Mouse (Mus musculus) heart, postnatal 0 days (tissue): ENCODE results near the gene Eif4g3. TPM values are rescaled to one million over a fixed set of nuclear protein-coding genes. Genes with fewer than 3 reads are reported as not detected.
A peak's percentile ranks its signal among the peaks of the same experiment; 100 is the strongest.

Experiments used
- ATAC-seq: fragments of 200-750 bp; cut with Nextera tagmentation; 2 replicates; pipeline ENCODE4 v1.8.0; 2017; ENCODE audit warnings: low read depth, moderate number of reproducible peaks, moderate library complexity; ENCODE audit not compliant: insufficient read depth
- DNase-seq: peaks from one replicate; pipeline ENCODE4 v3.0.0-alpha.2; 2016; ENCODE audit warnings: low spot score
- H3K27ac ChIP-seq: fragments of 300-500 bp; sonication (generic); 2 replicates; pipeline ENCODE4 v1.5.1; 2014; ENCODE audit warnings: low read depth, mild to moderate bottlenecking
- H3K27me3 ChIP-seq: fragments of 300-500 bp; sonication (generic); 2 replicates; pipeline ENCODE4 v1.6.1; 2014; ENCODE audit warnings: low read length, mixed read lengths; ENCODE audit not compliant: control insufficient read depth, insufficient read depth
- H3K36me3 ChIP-seq: fragments of 300-500 bp; sonication (generic); replicated peaks from 2 replicates; pipeline ENCODE4 v1.6.1; 2014; ENCODE audit warnings: low read length, mixed read lengths; ENCODE audit not compliant: control insufficient read depth, insufficient read depth
- H3K4me1 ChIP-seq: fragments of 300-500 bp; sonication (generic); 2 replicates; pipeline ENCODE4 v1.6.1; 2014; ENCODE audit warnings: antibody characterized with exemption; ENCODE audit not compliant: control insufficient read depth, insufficient read depth
- H3K4me2 ChIP-seq: fragments of 300-500 bp; sonication (generic); 2 replicates; pipeline ENCODE4 v1.6.1; 2014; ENCODE audit warnings: low read depth, mild to moderate bottlenecking, low read length, moderate library complexity
- H3K4me3 ChIP-seq: fragments of 300-500 bp; sonication (generic); 2 replicates; pipeline ENCODE4 v1.5.1; 2014; ENCODE audit warnings: low read depth, low read length
- H3K9ac ChIP-seq: fragments of 300-500 bp; sonication (generic); replicated peaks from 2 replicates; pipeline ENCODE4 v1.6.1; 2014; ENCODE audit warnings: low read depth, low read length, mixed read lengths
- H3K9me3 ChIP-seq: fragments of 300-500 bp; sonication (generic); replicated peaks from 2 replicates; pipeline ENCODE4 v1.6.1; 2016; ENCODE audit warnings: low read length; ENCODE audit not compliant: control insufficient read depth
- CTCF ChIP-seq: IDR thresholded peaks from 2 replicates; pipeline ENCODE4 v1.5.1; 2016; ENCODE audit warnings: antibody characterized with exemption, control low read depth, low read depth
- EP300 ChIP-seq: IDR thresholded peaks from 2 replicates; pipeline ENCODE4 v1.6.1; 2016; ENCODE audit warnings: antibody characterized with exemption, low read depth
- WGBS: fragments of 180-500 bp; shearing (Covaris S2); extraction: QIAGEN DNeasy Blood & Tissue Kit; methylation state at CpG from one replicate; pipeline ENCODE4 v1.1.7; 2014; 5-methylcytosine and 5-hydroxymethylcytosine counted together
- polyA plus RNA-seq: library from polyadenylated mRNA; unstranded; fragments of >200 nt; fragmentation: Nextera tagmentation; extraction: Ambion mirVana; gene quantifications from 2 replicates; pipeline ENCODE4 v1.2.1, GENCODE M21; 2015
- total RNA-seq: library from RNA; depleted of rRNA; stranded (reverse); fragments of >200 nt; gene quantifications from 2 replicates; pipeline ENCODE4 v1.2.3, GENCODE M21; 2014; ENCODE audit warnings: low replicate concordance

The Eif4g3 gene
- total and polyA plus RNA-seq, 2 experiments from 2014 or later: 10.7 to 11.1 TPM

DNA sequence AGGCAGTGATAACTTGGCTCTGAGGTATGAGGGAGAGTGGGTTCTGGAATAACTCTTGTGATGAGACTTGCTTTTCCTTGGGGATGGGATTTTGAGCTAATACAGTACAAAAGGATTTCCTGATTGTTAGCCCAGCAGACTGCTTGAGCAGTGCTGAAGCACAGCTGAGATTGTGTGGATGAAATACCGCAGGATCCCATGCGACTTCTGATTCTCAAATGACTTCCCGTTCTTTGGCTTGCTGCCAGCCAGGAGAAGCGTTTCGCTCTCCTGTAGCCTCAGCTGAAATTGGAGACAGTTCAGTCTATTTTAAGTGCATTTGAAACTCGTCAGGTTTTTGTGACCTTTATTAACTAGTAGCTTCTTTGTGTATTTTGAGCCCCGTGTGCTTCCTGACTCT lies 7.9 kb downstream of the Eif4g3 start:
- H3K4me3 ChIP-seq: no peak overlapping the region
- peaks cover 19% of the 10 kb centered on the region for H3K36me3 ChIP-seq
- peak overlapping the region; percentile 29 for H3K4me2 ChIP-seq
- no peak overlapping the region for H3K9ac ChIP-seq
- DNase-seq: peak; percentile 75
- 7% methylated on average over 7 of the region's 7 CpGs for WGBS
- peaks cover 14% of the 10 kb centered on the region for H3K4me1 ChIP-seq
- peak overlapping the region; percentile 40 for H3K27ac ChIP-seq
- ATAC-seq: peak; percentile 67; the same call in 1 of the 2 replicates
- no peaks in the 10 kb centered on the region for H3K27me3 ChIP-seq
- TF ChIP-seq CTCF (no peak), EP300 (no peak)
- no peaks in the 10 kb centered on the region for H3K9me3 ChIP-seq

DNA sequence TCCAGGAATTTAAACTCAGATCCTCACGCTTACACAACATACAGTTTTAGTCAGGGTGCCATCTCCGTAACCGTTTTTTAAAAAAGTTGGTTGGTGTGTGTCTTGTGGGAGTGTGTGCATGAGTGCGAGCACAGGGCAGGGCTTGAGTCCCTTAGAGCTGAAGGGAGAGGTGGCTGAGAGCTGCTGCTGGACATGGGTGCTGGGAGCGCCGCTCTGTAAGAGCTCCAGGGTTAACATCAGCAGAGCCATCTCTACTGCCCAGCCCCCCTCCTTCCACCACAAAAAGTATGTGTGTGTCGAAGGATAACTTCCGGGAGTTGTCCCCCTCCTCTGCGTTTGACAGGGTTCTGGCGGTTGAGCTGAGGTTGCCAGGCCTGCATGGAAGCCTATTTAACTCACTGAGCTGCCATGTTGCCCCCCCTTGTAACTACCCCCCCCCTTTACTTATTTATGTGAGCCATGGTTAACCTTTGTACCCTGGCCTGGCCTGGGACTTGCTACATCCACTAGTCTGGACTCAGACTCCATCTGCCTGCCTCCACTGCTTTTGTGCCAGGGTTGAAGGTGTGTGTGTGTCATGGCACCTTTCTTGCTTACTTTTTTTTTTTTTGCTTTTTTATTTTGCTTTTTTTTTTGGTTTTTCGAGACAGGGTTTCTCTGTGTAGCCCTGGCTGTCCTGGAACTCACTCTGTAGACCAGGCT lies 11.2 kb downstream of the Eif4g3 start:
- DNase-seq: no peak
- no peaks in the 10 kb centered on the region for H3K9me3 ChIP-seq
- no peak overlapping the region for H3K4me3 ChIP-seq
- ATAC-seq: no peak
- H3K27ac ChIP-seq: no peak overlapping the region
- peaks cover 22% of the 10 kb centered on the region for H3K36me3 ChIP-seq
- TF ChIP-seq CTCF (no peak), EP300 (no peak)
- H3K4me2 ChIP-seq: no peak overlapping the region
- peaks cover 6% of the 10 kb centered on the region; the same call in 1 of the 2 replicates for H3K4me1 ChIP-seq
- no peak overlapping the region for H3K9ac ChIP-seq
- WGBS: 81% methylated on average over 11 of the region's 11 CpGs
- H3K27me3 ChIP-seq: no peaks in the 10 kb centered on the region

DNA sequence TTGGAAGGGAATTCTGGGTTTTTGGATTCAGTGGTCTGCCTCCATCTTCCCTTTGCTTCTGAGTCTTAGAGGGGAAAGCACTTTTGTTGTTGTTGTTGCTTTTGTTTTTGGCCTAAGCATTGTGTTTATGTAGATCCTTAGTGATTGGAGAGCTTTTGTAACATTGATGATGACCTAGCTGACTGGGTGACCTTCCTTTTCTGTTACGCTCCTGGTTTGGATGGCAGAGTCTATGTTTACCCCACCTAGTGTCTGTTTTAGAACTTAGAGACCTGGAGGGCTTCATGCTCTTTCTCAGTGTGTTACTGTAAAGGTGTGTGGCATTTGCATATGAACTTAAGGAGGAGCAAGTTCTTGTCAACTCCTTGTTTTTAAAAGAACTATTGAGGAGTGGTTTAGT lies 13.0 kb downstream of the Eif4g3 start:
- Histone ChIP-seq H3K9ac (no peak overlapping the region; the same call in 1 of the 2 replicates), H3K4me1 (no peaks in the 10 kb centered on the region), H3K9me3 (no peaks in the 10 kb centered on the region), H3K4me3 (no peak overlapping the region), H3K4me2 (no peak overlapping the region), H3K27me3 (no peaks in the 10 kb centered on the region), H3K27ac (no peak overlapping the region), H3K36me3 (peaks cover 18% of the 10 kb centered on the region)
- 97% methylated on average over 1 of the region's 1 CpGs for WGBS
- no peak for TF ChIP-seq EP300
- 0 out of 2 replicates have a peak, but pooled peaks have one; percentile 1 for TF ChIP-seq CTCF
- ATAC-seq: no peak
- no peak for DNase-seq

DNA sequence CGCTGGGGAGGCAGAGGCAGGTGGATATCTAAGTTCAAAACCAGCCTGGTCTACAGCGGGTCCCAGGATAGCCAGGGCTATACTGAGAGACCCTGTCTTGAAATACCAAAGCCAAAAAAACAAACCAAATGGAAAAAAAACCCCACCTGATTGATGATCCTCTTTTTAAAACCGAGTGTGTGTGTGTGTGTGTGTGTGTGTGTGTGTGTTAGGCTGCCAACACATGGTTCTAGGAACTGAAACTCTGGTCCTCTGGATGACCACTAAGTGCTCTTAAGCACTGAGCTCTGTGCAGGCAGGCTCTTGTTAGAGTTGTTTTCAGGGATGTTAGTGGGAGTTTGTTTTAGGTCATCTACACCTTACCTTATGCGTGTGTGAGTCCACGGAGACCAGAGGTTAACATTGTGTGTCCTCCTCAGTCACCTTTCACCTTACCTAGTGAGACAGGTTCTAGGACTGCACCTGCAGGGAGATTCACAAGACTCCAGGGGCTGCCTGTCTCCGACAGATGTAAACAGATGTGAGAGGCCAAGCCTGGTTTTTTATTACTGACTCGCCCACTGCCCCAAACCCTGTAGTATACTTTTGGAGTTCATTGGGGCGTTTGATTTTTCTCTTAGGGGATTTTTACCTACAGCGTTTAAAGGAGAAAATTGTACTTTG lies 14.3 kb downstream of the Eif4g3 start:
- no peak overlapping the region for H3K4me2 ChIP-seq
- 91% methylated on average over 9 of the region's 9 CpGs for WGBS
- no peak for DNase-seq
- no peak for TF ChIP-seq CTCF
- no peak for TF ChIP-seq EP300
- H3K36me3 ChIP-seq: peaks cover 18% of the 10 kb centered on the region
- no peak overlapping the region for H3K9ac ChIP-seq
- no peak overlapping the region for H3K4me3 ChIP-seq
- H3K9me3 ChIP-seq: no peaks in the 10 kb centered on the region
- H3K27me3 ChIP-seq: no peaks in the 10 kb centered on the region
- H3K27ac ChIP-seq: no peak overlapping the region
- ATAC-seq: no peak
- no peaks in the 10 kb centered on the region for H3K4me1 ChIP-seq

DNA sequence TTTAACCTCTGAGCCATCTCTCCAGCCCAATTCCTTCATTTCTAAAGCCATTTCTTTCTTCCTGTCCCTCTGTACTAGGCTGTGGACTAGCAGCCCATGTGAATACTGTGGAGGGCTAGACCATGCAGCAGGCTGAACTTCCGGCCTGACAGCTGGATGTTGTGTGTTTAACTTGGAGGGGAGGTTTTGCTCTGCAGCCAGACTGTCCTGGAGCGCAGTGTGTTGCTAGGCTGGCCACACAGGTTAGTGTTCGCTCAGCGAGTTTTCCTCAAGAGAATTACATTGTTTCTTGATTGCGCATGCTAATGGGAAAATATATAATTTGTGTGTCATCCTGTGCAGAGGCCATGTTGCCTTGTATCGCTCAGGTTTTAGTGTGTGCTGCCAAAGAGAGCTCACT lies 15.8 kb downstream of the Eif4g3 start:
- TF ChIP-seq CTCF: no peak
- no peak for TF ChIP-seq EP300
- 84% methylated on average over 6 of the region's 6 CpGs for WGBS
- peaks cover 22% of the 10 kb centered on the region for H3K36me3 ChIP-seq
- H3K9ac ChIP-seq: no peak overlapping the region
- H3K4me3 ChIP-seq: no peak overlapping the region
- ATAC-seq (no peak), DNase-seq (no peak)
- H3K9me3 ChIP-seq: no peaks in the 10 kb centered on the region
- no peaks in the 10 kb centered on the region for H3K27me3 ChIP-seq
- H3K27ac ChIP-seq: no peak overlapping the region
- no peak overlapping the region for H3K4me2 ChIP-seq
- H3K4me1 ChIP-seq: no peaks in the 10 kb centered on the region
